Mouse (Mus musculus) 3T3-L1 (cell line): ENCODE measurements around the gene Car4.

Experiments used
- DNase-seq: peaks from one replicate; pipeline ENCODE4 v3.0.0-alpha.2; 2015; ENCODE audit warnings: low read depth, low spot score

The Car4 gene

DNA sequence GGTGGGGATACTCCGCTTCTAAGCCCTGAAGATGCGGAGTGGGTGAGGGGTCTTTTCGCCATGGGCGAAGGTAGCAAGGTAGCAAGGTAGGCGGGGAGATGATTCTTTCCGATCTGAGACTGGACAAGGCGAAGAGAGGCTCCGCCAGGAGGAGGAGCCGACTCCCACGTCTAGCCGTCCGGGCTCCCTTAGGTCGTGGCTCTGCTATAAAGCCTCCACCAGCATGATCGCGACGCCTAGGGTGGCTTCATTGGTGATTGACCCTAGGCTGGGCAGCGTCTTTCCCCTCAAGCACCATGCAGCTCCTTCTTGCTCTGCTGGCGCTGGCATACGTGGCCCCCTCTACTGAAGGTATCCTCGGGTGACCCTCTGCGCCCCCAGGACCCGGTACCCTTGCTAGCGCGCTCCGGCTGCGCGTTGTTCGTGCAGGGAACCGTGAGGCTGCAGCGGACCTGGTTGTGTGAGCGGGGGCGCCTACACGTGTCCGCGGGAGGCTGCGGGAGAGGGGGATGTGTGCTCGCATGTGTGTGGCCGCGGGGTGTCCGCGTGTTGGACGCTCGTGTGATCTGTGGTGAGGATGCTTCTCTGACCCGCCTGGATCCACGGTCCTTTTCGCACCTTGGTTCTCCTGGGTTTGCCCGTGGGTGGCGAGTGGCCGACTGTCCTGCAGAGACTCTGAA, at the start of gene Car4:
Gene Car4, plus strand, starts transcription at position 196 of the 680 bp plus-strand sequence.
- DNase-seq: no peak

DNA sequence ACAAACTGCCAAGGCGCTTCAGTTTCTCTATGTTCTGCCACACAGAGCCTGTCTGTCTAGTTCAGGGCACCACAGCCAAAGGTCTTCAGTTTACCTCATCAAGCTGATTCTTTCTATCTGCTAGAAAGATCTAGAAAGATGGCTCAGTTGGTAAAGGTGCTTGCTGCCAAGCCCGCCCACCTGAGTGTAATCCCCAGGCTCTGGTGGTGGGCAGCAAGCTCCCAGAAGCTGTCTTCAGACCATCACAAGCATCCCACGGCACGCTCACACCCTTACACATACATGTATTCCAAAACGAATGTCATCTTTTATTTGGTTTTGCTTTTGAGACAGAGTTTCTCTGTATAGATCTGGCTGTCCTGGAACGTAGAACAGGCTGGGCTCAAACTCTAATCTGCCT, 49.1 kb upstream of the Car4 start:
- no peak for DNase-seq

DNA sequence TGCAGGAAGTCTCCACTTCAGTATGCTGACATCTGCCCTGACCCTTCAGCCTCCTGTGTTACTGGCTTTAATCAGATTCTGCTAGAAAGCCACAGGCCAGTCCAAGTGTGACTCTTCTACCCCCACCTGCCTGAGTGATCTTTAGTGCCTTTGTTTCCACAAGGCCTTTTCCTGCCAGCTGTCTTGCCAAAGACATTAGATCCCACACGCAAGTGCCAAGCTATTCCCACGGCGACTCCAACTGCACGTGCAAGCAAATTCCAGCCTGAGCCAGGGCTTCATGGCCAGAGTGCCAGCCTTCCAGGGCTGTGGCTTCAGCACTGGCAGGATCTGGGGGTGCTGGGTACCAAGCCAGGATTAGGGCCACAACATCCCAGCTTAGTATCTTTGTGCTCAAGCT, 47.2 kb upstream of the Car4 start:
- DNase-seq: no peak

DNA sequence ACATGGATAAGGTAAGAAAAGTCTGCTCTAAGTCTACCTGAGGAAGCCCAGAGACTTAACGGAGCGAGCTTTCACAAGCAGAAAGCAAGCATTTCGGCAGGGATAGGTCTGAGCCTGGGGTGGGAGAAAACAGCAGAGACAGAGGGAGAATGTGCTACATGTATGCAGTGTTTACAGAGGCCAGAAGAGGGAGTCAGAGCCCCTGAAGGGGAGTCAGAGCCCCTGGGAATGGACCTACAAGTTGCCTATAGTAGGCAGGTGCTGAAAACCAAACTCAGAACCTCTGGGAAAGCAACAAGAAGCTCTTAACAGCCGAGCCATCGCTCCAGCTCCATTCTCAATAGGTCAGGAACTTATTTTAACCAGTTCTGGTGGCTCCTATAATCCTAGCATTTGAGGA, 42.9 kb upstream of the Car4 start:
- DNase-seq: peak; percentile 40

DNA sequence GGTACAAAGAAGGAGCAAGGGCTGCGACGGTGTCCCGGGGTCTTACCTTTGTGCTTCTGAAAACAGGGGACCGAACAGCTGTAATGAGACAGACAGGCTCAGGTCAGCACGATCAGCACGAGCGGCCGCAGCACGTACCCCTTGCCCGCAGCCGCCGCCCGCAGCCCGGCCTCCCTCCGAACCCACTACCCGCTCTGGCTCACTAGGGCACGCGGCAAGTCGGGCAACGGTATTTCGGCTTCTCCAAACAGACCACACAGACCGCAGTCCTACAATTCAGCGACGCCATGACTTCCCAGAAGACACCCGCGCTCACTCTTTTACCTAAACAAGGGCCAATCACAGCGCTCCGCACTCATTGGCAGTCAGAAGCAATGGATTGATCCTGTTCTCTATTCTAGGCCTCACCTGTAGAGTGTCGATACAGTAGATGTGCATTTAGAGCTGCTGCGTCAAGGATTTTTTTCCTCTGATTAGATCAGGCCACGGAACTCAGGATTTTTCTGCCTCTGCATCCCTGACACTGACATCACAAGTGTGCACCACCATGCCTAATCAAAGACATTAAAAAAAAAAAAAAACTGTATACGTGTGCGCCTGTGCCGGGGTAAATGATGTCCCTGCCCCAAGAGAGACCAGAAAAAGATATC, 41.4 kb upstream of the Car4 start, which contains the start of gene Znhit3:
Gene Znhit3, minus strand, starts transcription at position 314 of the 650 bp plus-strand sequence.
- DNase-seq: peak; percentile 95

DNA sequence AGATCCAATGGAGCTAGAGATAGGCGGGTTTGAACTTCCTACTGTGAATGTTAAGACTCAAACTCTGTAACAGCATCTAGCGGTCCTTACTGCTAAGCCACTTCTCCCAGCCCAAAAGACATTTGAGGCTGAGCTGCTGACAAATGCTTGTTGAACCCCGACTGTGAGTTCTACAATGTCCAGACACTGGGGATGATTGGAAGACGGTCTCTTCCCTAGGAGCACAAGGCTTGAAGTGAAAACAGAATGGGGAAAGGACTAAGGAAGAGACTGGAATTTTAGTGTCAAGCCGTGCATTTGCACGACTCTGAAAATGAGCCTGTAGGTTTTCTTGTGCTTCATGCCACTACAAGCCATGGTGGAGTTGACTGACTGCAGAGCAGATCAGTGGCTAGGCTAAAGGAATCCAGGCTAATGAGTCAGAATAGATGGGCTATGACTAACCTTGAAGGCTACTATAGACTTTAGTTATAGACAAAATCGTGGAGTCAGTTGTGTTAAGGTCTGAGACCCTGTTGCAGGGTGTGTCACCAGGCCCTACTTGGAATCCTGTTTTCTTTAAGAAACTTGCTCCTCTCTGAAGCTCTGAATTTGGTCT, 40.8 kb upstream of the Car4 start:
- peak; percentile 66 for DNase-seq

DNA sequence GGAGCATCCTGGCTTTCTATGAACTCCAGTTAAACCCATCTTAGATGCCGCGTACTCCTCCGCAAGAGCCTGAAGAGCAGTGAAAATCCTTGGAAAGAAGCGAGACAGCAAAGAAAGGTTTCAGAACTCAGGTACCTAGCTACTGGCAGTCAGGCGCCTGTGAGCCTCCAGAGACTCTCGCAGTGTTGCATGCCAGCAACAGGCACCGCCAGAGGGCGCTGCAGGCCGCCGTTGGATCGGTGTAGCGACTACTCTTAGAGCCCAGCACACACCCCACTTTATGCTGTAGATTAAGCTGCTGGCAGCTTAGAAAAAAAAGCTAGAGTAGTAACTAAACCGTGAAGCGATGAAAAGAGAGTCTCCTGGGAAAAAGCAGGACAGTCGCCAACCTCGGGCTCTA, 39.2 kb upstream of the Car4 start:
- DNase-seq: peak; percentile 81

DNA sequence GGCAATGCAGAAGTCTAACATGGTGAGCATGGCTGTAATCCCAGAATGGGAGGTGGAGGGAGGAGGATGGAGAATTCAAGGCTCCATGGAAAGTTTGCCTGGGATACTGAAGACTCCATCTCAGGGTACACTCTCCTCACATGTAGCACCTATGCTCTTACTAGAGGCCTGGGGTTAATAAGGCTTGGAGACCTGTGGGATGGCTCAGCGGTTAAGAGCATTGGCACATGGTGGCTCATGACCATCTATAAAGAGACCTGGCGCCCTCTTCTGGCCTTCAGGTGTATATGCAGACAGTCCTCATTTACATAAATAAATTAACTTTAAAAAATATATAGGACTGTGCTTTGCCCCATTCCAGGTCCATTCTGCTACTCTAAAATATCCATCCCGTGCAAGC, 38.3 kb upstream of the Car4 start:
- peak; percentile 71 for DNase-seq

DNA sequence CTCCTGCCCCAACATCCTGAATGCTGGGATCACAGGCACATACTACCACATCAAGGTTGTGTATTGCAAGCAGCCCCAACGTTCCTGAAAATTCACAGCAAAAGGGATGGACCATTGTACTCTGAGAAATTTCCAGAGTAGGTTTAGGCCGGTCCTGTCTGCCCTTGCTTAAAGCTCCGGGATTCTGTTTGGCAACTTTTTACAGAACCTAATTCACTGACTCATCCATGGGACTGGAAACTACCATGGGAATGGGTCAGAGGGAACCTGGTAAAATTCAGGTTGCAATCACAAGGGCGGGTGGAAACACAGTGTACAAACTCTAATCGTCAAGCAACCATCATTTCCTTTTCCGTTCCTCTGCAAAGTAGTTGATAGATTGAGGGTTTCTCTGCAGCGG, 37.6 kb upstream of the Car4 start:
- no peak for DNase-seq

DNA sequence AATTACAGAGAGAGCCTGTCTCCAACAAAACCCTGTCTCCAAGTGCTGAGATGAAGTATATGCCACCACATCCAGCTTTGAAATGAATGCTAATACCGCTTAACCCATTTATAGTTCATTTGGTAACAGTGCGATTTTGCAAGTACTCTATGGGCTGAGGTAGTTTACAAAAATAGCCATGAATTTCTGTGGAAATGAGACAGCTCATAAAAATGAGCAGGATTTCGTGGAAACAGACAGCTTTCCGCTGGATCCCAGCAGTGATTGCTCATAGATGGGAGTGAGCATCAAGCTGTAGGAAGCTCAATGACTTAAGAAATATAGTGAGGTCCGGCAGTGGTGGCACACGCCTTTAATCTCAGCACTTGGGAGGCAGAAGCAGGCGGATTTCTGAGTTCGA, 36.6 kb upstream of the Car4 start:
- DNase-seq: no peak

DNA sequence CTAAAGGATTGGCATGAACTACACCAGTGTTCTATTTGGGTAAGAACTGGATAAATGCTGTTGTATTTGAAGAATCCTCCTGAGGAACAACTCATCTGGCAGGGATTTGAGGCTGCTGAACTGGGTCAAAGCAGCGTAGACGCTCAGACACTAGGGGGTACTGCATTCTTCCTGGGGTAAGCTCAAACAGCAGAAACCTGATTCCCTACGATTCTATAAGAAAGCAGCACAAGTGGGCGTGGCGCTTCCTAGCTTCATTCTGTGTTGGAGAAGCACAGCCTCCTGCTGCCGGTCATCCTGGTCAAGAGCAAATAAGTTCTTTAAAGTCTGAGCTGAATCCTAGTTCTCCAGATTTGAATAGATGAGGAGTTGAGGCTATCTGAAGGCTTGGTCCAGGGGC, 25.3 kb upstream of the Car4 start:
- DNase-seq: peak; percentile 9

DNA sequence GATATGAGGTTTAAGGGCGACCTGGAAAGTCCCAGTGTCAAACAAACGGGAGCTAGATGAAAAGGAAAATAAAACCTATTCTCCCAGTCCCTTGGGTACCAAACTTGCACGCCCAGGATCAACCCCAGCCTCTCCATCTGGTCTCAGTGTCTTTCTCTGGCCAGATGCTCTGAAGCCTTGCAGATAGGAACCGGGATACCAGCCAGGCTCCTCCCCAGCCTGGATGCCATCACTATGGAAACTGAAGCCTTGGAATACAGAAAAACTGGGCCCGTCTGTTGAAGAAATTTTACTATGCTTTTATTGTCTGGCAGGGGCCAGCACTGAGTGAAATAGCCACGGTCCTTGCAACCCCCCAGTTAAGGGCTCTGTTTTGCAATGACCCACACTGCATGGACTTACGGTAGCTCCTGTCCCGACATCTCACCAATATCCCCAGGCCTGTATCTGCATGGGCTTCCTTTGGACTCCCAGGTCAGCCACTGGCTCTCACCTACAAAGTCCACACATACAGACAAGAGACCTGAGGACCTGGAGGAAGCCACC, 18.0 kb upstream of the Car4 start:
- peak; percentile 47 for DNase-seq

DNA sequence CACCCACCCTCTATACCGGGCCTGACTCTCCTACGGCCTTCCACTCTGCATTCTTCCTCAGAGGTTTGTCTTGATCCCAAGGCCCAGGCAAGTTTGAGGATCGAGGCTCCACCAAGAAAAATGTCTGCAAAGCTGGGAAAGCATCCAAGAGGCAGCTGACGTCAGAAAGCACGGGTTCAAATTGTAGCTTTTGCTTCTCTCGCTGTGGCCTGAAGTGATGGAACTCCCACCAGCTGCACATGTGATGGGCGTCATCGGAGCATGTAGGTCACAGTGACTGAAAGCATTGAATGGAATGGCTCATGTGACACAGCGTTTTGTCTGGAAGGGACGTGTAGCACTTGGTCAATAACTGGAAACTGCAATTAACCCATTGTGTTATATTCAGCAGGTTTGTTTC, 17.4 kb upstream of the Car4 start:
- DNase-seq: no peak

DNA sequence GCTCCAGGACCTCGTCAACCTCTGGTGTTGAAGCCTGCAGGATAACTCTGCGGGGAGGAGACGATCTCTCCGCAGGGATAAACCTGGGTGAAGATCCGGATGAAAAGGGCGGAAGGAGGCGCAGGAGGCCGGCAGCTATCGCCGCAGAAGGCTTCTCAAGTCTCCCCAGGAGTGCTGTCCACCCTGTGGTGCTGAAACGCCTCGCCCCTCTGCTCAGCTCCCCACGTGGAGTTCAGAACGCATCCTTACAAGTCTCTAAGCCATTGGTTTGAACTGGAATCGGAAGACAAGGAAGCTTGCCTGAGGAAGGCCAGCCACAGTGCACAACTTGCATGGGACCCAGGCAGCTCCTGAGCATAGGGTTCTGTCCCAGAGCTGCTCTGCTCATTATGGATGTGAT, 13.6 kb upstream of the Car4 start:
- DNase-seq: peak; percentile 45

DNA sequence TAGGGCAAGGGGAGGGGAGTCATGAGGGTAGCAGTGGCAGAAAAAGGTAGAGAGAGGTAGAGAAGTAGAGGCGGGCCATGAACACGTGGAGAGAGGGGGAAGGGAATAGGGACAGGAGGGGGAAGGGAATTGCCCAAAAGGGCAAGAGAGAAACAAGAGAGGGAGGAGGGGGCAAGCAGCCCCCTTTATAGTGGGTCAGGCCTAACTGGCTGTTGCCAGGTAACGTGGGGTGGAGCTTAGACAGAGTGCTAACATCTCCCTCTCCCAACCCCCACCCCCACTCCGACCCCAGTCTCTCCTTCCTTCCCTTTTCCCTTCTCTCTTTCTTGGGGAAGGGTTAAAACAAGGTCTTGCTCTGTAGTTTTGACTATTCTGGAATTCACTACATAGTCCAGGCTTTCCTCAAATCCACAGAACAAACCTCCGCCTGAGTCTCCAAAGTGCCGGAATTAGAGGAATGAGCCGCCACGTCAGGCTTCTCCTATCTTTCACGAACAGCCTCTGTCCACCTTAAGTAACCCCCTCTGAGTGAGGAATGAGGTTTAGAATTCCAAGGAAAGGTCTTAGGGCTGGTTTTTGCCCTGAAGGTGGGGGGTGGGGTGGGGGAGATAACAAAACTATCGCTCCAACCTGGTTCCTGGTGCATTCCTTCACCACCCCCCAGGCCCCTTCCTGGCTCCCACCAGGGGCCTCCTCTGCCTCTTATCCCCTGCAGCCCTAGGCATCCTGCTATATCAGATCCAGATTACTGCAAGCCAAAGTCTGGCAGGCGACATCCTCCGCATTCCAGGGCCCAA, 12.7 kb upstream of the Car4 start:
- DNase-seq: no peak

DNA sequence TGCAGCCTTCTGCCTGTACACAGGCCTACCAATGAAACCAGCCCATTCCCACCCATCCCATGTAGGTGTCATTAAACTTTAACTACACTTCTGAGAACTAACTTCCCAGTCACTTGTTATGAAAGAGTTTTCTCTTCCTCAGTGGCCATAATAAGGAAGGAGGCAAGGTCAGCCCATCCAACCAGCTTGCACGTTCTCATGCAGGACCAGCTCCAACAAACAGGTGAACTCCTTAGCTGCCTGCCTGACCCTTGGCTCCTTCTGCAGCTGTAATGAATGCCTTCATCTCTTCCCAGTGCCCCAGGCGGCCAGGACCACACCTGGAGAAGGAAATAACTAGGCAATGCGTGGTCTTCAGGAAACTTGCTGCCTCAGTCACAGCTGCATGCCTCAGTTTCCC, 11.7 kb upstream of the Car4 start:
- DNase-seq: no peak

DNA sequence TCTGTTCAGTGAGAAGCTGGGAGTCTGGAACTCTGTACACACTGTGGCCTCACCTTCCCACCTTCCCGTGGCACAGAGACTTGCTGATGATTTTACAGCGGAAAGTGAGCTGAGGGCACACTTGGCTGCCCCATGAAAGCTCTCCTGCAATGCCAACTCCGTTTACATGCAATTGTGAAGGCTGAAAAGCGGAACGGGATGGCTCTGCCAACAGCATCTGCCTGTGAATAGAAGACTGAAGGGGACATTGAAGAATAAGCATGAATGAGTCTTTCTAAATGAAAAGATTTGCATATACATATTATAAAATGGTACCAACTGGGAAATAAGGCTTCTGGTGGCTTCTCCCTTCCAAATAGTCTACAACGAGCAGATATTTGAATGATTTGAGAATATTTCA, 10.4 kb upstream of the Car4 start:
- DNase-seq: no peak

DNA sequence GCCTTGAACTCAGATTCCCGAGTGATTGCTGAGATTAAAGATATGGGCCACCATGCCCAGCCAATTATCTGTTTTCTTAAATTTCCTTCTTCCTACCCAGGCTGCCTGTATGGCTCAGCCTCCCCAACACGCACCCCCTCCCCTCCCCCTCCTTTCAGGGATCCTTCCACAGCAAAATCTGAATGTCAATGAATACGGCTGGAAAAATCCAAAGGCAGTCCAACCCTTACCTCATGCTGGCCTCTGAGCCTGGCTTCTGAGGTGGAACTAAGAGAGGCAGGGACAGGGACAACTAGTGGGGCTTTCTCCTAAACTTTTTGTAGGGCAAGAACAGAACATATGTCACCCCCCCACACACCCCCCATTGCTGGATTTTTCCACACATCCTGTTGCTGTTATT, 9.5 kb upstream of the Car4 start:
- DNase-seq: no peak

DNA sequence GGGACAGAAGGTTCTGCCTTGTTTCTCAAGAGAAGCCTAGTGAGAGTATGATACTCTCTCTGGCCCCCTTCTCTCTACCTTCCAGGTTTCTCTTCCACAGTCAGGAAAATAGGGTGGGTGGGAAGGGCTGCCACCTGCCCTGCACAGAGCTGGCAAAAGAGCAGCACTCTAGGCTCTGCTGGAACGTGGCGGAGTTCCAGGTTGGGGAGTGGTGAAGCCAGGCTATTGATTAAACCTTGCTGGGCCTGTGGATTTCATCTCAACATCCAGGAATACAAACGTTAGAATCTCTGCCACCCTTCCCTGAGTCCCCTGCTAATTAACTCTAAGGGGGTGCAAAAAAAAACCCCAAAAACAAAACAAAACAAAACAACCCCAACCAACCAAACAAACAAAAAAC, 9.1 kb upstream of the Car4 start:
- DNase-seq: no peak

DNA sequence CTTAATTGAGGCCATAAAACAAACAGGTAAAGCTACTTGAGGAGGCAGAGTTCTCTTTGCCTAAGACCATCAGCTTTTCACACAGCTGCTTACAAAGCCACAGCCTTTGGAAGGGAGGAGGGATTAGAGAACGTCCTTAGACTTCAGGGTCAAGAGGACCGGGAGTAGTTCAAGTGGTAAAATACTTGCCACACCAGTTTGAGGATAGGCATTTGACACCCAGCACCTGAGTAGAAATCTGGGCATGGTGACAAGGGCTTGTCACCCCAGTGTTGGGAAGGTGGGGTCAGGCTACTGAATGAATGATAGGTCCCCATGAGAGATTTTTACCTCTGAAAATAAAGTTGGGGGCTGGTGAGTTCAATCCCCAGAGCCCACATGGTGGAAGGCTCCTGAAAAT, 5.0 kb upstream of the Car4 start:
- no peak for DNase-seq

DNA sequence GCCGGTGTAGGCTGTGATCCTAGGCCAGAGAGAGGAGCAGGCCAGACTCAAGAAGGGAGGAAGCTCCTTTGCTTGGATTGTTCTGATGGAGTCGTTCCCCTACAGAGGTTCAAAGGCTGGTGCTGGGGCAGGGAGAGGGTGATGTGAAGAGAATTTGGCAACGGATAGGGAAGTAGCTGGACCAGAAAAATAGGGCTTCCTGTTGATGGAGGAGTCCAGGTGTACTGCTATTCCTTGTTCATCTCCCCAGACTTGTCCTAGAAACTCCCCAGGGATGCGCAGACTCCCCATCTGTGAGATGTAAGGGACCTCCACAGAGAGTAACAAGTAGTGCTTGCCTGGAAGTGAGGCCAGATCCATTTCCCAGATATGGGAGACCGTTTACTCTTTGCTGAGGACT, 1.2 kb upstream of the Car4 start:
- DNase-seq: no peak

DNA sequence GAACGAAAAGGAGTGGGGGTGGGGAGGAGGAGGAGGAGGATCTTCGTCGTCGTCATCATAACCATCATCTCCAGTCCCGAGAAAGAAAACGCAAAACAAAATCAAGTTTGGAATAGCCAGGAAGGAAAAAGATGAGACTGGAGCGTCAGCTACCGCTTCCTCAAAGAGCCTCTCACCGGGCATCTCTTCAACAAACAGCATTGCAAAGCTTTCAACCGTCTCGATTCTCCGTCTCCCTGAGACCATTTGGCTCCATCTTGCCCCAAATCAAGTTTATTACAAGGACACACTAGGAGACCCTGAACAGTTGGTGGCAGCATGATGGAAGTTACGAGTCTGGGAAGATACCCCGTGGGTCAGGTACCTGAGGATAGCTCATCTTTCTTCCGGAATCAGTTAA, 415 bp upstream of the Car4 start:
- no peak for DNase-seq
